Mouse (Mus musculus): ENCODE measurements around the gene Capn1.

Gene Capn1

GRCm38 (mm10) chr19:5951631-5952030 is 64.1 kb downstream of the Capn1 start:
- no peak for DNase-seq

GRCm38 (mm10) chr19:5950218-5950617 is 65.5 kb downstream of the Capn1 start:
- no peak for DNase-seq

GRCm38 (mm10) chr19:5945891-5946290 is 69.8 kb downstream of the Capn1 start:
- peak; percentile 53 for DNase-seq

- DNase-seq: peak; percentile 75
These were observed 70.7 kb downstream of the Capn1 start for GRCm38 (mm10) chr19:5945027-5945426.

GRCm38 (mm10) chr19:5944145-5944544 is 71.6 kb downstream of the Capn1 start:
- DNase-seq: peak; percentile 37

GRCm38 (mm10) chr19:5943404-5943803 is 72.3 kb downstream of the Capn1 start:
- DNase-seq: no peak

GRCm38 (mm10) chr19:5942581-5942980 is 73.1 kb downstream of the Capn1 start:
- DNase-seq: no peak

- no peak for DNase-seq
These were observed 75.0 kb downstream of the Capn1 start for GRCm38 (mm10) chr19:5940656-5941055.

GRCm38 (mm10) chr19:5940173-5940572 is 75.5 kb downstream of the Capn1 start:
- peak; percentile 90 for DNase-seq

GRCm38 (mm10) chr19:5939715-5940114 is 76.0 kb downstream of the Capn1 start:
- DNase-seq: no peak

All from lung, postnatal 36 days (tissue).